Comparison of ENCODE assay signal across 8 mouse cellular contexts in the genomic region with DNA sequence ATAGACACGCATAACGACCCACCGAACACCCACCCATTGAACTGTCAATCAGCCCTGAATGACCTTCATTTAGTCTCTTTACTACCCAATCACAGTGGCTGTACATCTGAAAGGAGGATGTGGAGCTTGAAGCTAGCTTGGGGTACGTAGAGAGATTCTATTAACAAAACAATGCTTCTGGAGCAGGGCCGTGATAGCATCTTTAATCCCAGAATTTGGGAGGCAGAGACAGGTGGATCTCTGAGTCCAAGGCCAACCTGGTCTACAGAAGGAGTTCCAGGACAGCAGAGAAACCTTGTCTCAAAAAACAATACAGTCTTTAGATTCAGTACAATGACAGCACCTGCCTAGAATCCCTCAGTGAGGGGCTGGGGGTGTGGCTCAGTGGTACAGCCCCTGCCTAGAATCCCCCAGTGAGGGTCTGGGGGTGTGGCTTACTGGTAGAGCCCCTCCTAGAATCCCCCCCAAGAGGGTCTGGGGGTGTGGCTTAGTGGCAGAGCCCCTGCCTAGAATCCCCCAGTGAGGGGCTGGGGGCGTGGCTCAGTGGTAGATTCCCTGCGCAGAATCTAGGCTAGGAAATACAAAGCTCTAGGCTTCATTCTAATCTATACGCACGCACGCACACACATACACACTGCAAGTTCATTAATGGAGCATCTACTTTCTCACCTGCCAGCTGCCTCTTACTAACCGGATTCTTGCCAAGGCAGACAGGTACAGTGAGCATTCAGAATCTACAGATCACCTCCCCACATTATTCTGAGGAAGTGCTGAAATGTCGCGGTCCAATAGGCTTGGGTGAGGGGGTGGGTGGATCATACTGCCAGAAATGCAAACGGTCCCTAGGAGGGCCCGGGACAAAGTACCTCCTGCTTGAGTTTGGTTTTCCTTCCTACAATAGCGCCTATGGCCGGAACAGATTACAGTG. TPM values are rescaled to one million over a fixed set of nuclear protein-coding genes. Genes with fewer than 3 reads are reported as not detected.
A peak's percentile ranks its signal among the peaks of the same experiment; 100 is the strongest.
DNase-seq lines count a peak whose midpoint lies in the region; ATAC-seq and TF ChIP-seq lines count a peak whose summit lies in the region.

No protein-coding gene starts in this region.

- peak overlapping the region; percentile 48 for H3K4me3 ChIP-seq in heart, embryonic 11.5 days (ENCODE audit: low read depth, low read length)
- peak overlapping the region; percentile 48 to 64 (median 53) for H3K4me3 ChIP-seq in CH12.LX (replicated peaks in 1 of 3; ENCODE audit: low read depth in 2 of 3, low read length in 2 of 3, poor library complexity in 1 of 3)
- peak overlapping the region; percentile 37 for H3K4me3 ChIP-seq in forebrain, embryonic 14.5 days (ENCODE audit: low read depth, low read length)
- H3K4me3 ChIP-seq in liver, embryonic 16.5 days (ENCODE audit: low read depth, low read length), result peak overlapping the region; percentile 59

- in situ Hi-C loops in CH12.LX (cut with MboI; ENCODE audit: low pct_ligation_motif_present, low pct_unique_long_range_greater_than_20kb, low sequenced_read_pairs), result no loop called here

- TF ChIP-seq POLR2A in CH12.LX (IDR thresholded peaks at IDR 0.05; ENCODE audit: low read depth, low read length), result no peak

- peaks cover 16% of the 10 kb centered on the region for H3K4me1 ChIP-seq in heart, embryonic 11.5 days (ENCODE audit: control insufficient read depth, insufficient read depth, low read length)
- H3K4me1 ChIP-seq in CH12.LX (ENCODE audit: control insufficient read depth in 1 of 2, insufficient read depth in 2 of 2), result peaks cover 43 to 68% of the 10 kb centered on the region in 2 experiments
- H3K4me1 ChIP-seq in forebrain, embryonic 14.5 days (ENCODE audit: control insufficient read depth, insufficient read depth, low read length), result 0 out of 2 replicates have a peak, but pooled peaks cover 2% of the 10 kb centered on the region
- H3K4me1 ChIP-seq in liver, embryonic 16.5 days (ENCODE audit: control insufficient read depth, low read depth, low read length), result peaks cover 14% of the 10 kb centered on the region

- H3K36me3 ChIP-seq in heart, embryonic 11.5 days (ENCODE audit: control insufficient read depth, insufficient read depth, low read length), result no peaks in the 10 kb centered on the region
- peaks cover 54 to 73% of the 10 kb centered on the region in 2 experiments for H3K36me3 ChIP-seq in CH12.LX (replicated peaks in 1 of 2; ENCODE audit: control insufficient read depth in 1 of 2, insufficient read depth in 1 of 2, low read length in 1 of 2)
- no peaks in the 10 kb centered on the region for H3K36me3 ChIP-seq in forebrain, embryonic 14.5 days (ENCODE audit: control insufficient read depth, insufficient read depth, low read length)
- H3K36me3 ChIP-seq in liver, embryonic 16.5 days (ENCODE audit: control insufficient read depth, insufficient read depth), result no peaks in the 10 kb centered on the region

- TF ChIP-seq EP300 in CH12.LX (IDR thresholded peaks at IDR 0.05; ENCODE audit: low read length), result no peak

- peak overlapping the region; percentile 61; the same call in 1 of the 2 replicates for H3K9ac ChIP-seq in heart, embryonic 11.5 days (ENCODE audit: low read depth, low read length)
- H3K9ac ChIP-seq in CH12.LX (ENCODE audit: insufficient read depth, low read depth), result peak overlapping the region; percentile 54
- peak overlapping the region; percentile 54 for H3K9ac ChIP-seq in forebrain, embryonic 14.5 days (ENCODE audit: low read length)
- H3K9ac ChIP-seq in liver, embryonic 16.5 days (ENCODE audit: low read depth, low read length), result peak overlapping the region; percentile 15; the same call in 1 of the 2 replicates

- no peak for TF ChIP-seq RAD21 in CH12.LX (IDR thresholded peaks at IDR 0.05; ENCODE audit: low read depth, low read length)

- H3K79me2 ChIP-seq in CH12.LX (replicated peaks; ENCODE audit: control insufficient read depth, extremely low read depth, insufficient read depth, poor library complexity, severe bottlenecking), result peaks cover 22% of the 10 kb centered on the region

- dilution Hi-C loops in CH12.LX (cut with MboI; ENCODE audit: extremely low pct_ligation_motif_present, extremely low pct_unique_long_range_greater_than_20kb, low sequenced_read_pairs), result no loop called here

- H3K9me3 ChIP-seq in heart, embryonic 11.5 days (replicated peaks; ENCODE audit: control insufficient read depth, low read length), result 0 out of 2 replicates have a peak, but pooled peaks cover 2% of the 10 kb centered on the region
- peaks cover 2% of the 10 kb centered on the region for H3K9me3 ChIP-seq in CH12.LX (replicated peaks; ENCODE audit: low read length)
- H3K9me3 ChIP-seq in forebrain, embryonic 14.5 days (replicated peaks; ENCODE audit: control insufficient read depth, low read length), result no peaks in the 10 kb centered on the region
- no peaks in the 10 kb centered on the region for H3K9me3 ChIP-seq in liver, embryonic 16.5 days (replicated peaks; ENCODE audit: control insufficient read depth, low read length)

- H3K27me3 ChIP-seq in heart, embryonic 11.5 days (ENCODE audit: control insufficient read depth, insufficient read depth, low read length), result peaks cover 37% of the 10 kb centered on the region
- H3K27me3 ChIP-seq in CH12.LX (replicated peaks), result no peaks in the 10 kb centered on the region
- peaks cover 29% of the 10 kb centered on the region for H3K27me3 ChIP-seq in forebrain, embryonic 14.5 days (replicated peaks; ENCODE audit: control insufficient read depth, insufficient read depth, low read length)
- H3K27me3 ChIP-seq in liver, embryonic 16.5 days (ENCODE audit: control insufficient read depth, insufficient read depth, low read depth, low read length), result peaks cover 14% of the 10 kb centered on the region

- WGBS in heart, embryonic 11.5 days (ENCODE audit: insufficient replicate concordance), result 30% methylated on average over 17 of the region's 17 CpGs
- 13% methylated on average over 17 of the region's 17 CpGs for WGBS in forebrain, embryonic 14.5 days
- 27% methylated on average over 17 of the region's 17 CpGs for WGBS in liver, embryonic 16.5 days (ENCODE audit: insufficient replicate concordance)

- no peak for DNase-seq in heart, adult 9 months (ENCODE audit: low spot score in 2 of 2)
- no peak for DNase-seq in CH12.LX (ENCODE audit: extremely low read depth)
- no peak for DNase-seq in forebrain, embryonic 14.5 days (ENCODE audit: low spot score)
- DNase-seq in urinary bladder, postnatal 10 days (ENCODE audit: low spot score), result no peak
- no peak for DNase-seq in cerebellum, postnatal 4 days (ENCODE audit: low spot score in 2 of 2)
- DNase-seq in frontal cortex, postnatal 36 days (ENCODE audit: low spot score in 2 of 2), result no peak

- H3K27ac ChIP-seq in heart, embryonic 11.5 days (ENCODE audit: low read depth, low read length), result 0 out of 2 replicates have a peak overlapping the region, but pooled peaks have one; percentile 29
- H3K27ac ChIP-seq in CH12.LX (ENCODE audit: insufficient read depth, low read depth), result peak overlapping the region; percentile 90
- no peak overlapping the region for H3K27ac ChIP-seq in forebrain, embryonic 14.5 days (ENCODE audit: low read depth, low read length)
- H3K27ac ChIP-seq in liver, embryonic 16.5 days (ENCODE audit: low read length), result peak overlapping the region; percentile 61; the same call in 1 of the 2 replicates

- 0 out of 2 replicates have a peak, but pooled peaks have one; percentile 16 for ATAC-seq in heart, embryonic 11.5 days (replicated peaks; ENCODE audit: insufficient number of reproducible peaks, low FRiP score, low TSS enrichment)
- peak; percentile 38 for ATAC-seq in forebrain, embryonic 14.5 days
- no peak for ATAC-seq in liver, embryonic 16.5 days (ENCODE audit: low read depth)

- peak overlapping the region; percentile 80 for H3K4me2 ChIP-seq in heart, embryonic 11.5 days
- H3K4me2 ChIP-seq in CH12.LX (ENCODE audit: insufficient read depth, low read depth, poor library complexity, severe bottlenecking), result peak overlapping the region; percentile 64
- H3K4me2 ChIP-seq in forebrain, embryonic 14.5 days (ENCODE audit: low read length), result peak overlapping the region; percentile 64
- peak overlapping the region; percentile 59 for H3K4me2 ChIP-seq in liver, embryonic 16.5 days (ENCODE audit: low read depth, low read length)

- no peak for TF ChIP-seq CTCF in CH12.LX (conservative IDR thresholded peaks at IDR 0.05 in 1 of 2, IDR thresholded peaks at IDR 0.05 in 1 of 2; ENCODE audit: low read depth in 2 of 2, low read length in 2 of 2)

RNA-seq across cellular contexts. Expression of gene Bcl3, which starts 7.0 kb away (rescaled TPM):
- 1.0 and 1.5 TPM in 2 replicates for polyA plus RNA-seq in heart, embryonic 11.5 days (2014; fragmentation: Nextera tagmentation; extraction: Ambion mirVana)
- total RNA-seq in CH12.LX (2012; rRNA removed) (15.8 and 18.8 TPM in 2 replicates), CH12.LX (2014; rRNA removed) (3.2 and 3.8 TPM in 2 replicates)
- 17.9 and 25.2 TPM in 2 replicates for polyA plus RNA-seq in CH12.LX (2012; ENCODE audit: insufficient read length, low read depth)
- polyA plus RNA-seq in forebrain, embryonic 14.5 days (2014; fragmentation: Nextera tagmentation; extraction: Ambion mirVana), result 0.75 TPM in 1 of 2 replicates, not detected in the other
- 4.1 and 4.4 TPM in 2 replicates for polyA plus RNA-seq in liver, embryonic 16.5 days (2015; fragmentation: Nextera tagmentation; extraction: Ambion mirVana)

RNA-seq across cellular contexts. Expression of gene Cblc, which starts 19.0 kb away (rescaled TPM):
- 0.20 and 0.24 TPM in 2 replicates for polyA plus RNA-seq in heart, embryonic 11.5 days (2014; fragmentation: Nextera tagmentation; extraction: Ambion mirVana)
- total RNA-seq in CH12.LX (2012; rRNA removed) (30.8 and 38.9 TPM in 2 replicates), CH12.LX (2014; rRNA removed) (6.4 and 7.2 TPM in 2 replicates)
- polyA plus RNA-seq in CH12.LX (2012; ENCODE audit: insufficient read length, low read depth), result 12.7 and 13.4 TPM in 2 replicates
- not detected in 2 replicates for polyA plus RNA-seq in forebrain, embryonic 14.5 days (2014; fragmentation: Nextera tagmentation; extraction: Ambion mirVana)
- 4.7 and 5.4 TPM in 2 replicates for polyA plus RNA-seq in liver, embryonic 16.5 days (2015; fragmentation: Nextera tagmentation; extraction: Ambion mirVana)

RNA-seq across cellular contexts. Expression of gene Gm19345, which starts 36.2 kb away (rescaled TPM):
- polyA plus RNA-seq in heart, embryonic 11.5 days (2014; fragmentation: Nextera tagmentation; extraction: Ambion mirVana), result not detected in 2 replicates
- 0.59 TPM in 1 of 2 replicates, not detected in the other for total RNA-seq in CH12.LX (2012; rRNA removed)
- total RNA-seq in CH12.LX (2014; rRNA removed), result not detected in 2 replicates
- 4.1 and 4.3 TPM in 2 replicates for polyA plus RNA-seq in CH12.LX (2012; ENCODE audit: insufficient read length, low read depth)
- 5.6 and 7.1 TPM in 2 replicates for polyA plus RNA-seq in forebrain, embryonic 14.5 days (2014; fragmentation: Nextera tagmentation; extraction: Ambion mirVana)
- polyA plus RNA-seq in liver, embryonic 16.5 days (2015; fragmentation: Nextera tagmentation; extraction: Ambion mirVana), result 0.08 TPM in 1 of 2 replicates, not detected in the other

RNA-seq across cellular contexts. Expression of gene Bcam, which starts 44.7 kb away (rescaled TPM):
- 163 and 173 TPM in 2 replicates for polyA plus RNA-seq in heart, embryonic 11.5 days (2014; fragmentation: Nextera tagmentation; extraction: Ambion mirVana)
- total RNA-seq in CH12.LX (2012; rRNA removed), result 8.2 and 10.9 TPM in 2 replicates
- total RNA-seq in CH12.LX (2014; rRNA removed), result 2.4 and 3.0 TPM in 2 replicates
- polyA plus RNA-seq in CH12.LX (2012; ENCODE audit: insufficient read length, low read depth), result 4.8 and 5.3 TPM in 2 replicates
- 5.8 and 7.6 TPM in 2 replicates for polyA plus RNA-seq in forebrain, embryonic 14.5 days (2014; fragmentation: Nextera tagmentation; extraction: Ambion mirVana)
- 7.4 and 9.7 TPM in 2 replicates for polyA plus RNA-seq in liver, embryonic 16.5 days (2015; fragmentation: Nextera tagmentation; extraction: Ambion mirVana)

RNA-seq across cellular contexts. Expression of gene Ceacam16, which starts 45.5 kb away (rescaled TPM):
- polyA plus RNA-seq in heart, embryonic 11.5 days (2014; fragmentation: Nextera tagmentation; extraction: Ambion mirVana), result not detected in 2 replicates
- total RNA-seq in CH12.LX (2012; rRNA removed) (2.5 and 3.2 TPM in 2 replicates), CH12.LX (2014; rRNA removed) (0.88 and 1.1 TPM in 2 replicates)
- 6.8 and 7.7 TPM in 2 replicates for polyA plus RNA-seq in CH12.LX (2012; ENCODE audit: insufficient read length, low read depth)
- polyA plus RNA-seq in forebrain, embryonic 14.5 days (2014; fragmentation: Nextera tagmentation; extraction: Ambion mirVana), result not detected in 2 replicates
- polyA plus RNA-seq in liver, embryonic 16.5 days (2015; fragmentation: Nextera tagmentation; extraction: Ambion mirVana), result not detected in 2 replicates
